Mouse (Mus musculus): ENCODE results near the gene Oas1a. TPM values are rescaled to one million over a fixed set of nuclear protein-coding genes. Genes with fewer than 3 reads are reported as not detected.
"Not testable (repeated sequence)": the region's sequence is repeated elsewhere in the genome, so short reads cannot be mapped to it uniquely, and the experiment has no call there.

The Oas1a gene
- not detected in 2 replicates for polyA plus RNA-seq (2012)

DNA sequence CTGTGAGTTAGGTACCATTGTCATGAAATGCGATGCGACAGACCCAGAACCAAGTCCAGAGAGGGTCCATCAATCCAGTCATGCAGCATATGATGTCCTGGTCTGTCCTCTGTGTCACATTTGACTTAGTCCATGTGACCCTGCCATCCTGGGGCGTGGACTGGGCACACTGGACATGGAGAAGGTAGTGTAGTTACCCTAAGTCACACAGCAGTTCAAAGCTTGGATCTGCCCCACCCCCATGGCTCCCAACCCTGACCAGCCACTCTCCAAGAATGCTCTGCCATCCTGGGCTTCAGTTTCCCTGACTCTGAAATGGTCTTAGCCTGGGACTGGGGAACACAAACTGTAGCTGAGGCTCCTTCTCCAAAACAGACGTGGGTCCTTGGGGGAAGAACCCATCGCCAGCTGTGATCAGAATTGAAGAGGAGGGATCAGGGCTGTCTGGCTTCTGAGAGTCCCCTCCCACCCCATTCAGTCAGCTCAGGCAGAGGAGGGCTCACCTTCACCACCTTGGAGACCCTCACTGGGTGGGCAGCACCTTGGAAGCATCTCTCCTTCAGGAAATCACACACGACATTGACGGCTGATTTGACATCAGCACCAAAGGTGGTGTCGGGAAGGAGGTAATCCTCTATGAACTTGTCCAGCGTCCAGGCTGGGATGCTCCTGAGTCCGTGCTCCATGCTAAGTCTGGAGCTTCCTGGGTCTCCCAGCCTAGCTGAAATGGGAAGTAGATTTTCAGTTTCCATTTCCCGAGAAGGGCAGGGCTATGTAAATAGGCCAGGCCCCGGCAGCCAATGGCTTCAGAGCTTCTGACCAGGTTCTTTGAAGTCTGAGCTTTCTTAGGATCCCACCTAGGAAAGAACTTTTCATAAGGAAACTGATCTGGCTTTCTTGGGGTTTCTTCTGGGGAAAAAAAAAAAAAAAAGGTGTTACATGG lies at the start of gene Oas1a:
Oas1a (minus strand) TSS at position 731 of the 943 bp plus-strand sequence.
- H3K9me3 ChIP-seq (ENCODE audit: control insufficient read depth, low read length); H3K36me3 ChIP-seq (ENCODE audit: control insufficient read depth); H3K4me3 ChIP-seq (replicated peaks); H3K4me1 ChIP-seq (ENCODE audit: control insufficient read depth); H3K27me3 ChIP-seq (ENCODE audit: control insufficient read depth): not testable (repeated sequence)

DNA sequence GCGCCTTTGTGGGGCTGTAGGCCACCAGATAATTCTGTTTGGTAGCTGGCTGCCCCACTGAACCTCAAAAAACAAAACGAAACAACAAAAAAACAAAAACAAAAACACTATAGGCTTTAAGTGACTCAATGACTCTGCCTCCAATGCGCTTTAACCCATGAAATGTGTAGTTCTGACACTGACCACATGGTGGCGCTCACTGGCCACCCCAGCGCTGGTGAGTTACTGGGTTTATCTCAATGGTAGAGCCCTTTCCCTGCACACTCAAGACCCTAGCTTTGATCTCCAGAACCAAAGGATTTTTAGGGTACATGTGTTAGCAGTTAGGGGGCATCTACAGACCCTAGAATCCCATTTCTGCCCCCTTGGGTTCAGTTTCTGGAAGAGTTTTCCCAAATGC lies 46.7 kb upstream of the Oas1a start:
- no peak for TF ChIP-seq TAL1 (IDR thresholded peaks at IDR 0.05; ENCODE audit: low read length)
- no peak for TF ChIP-seq GATA1 (IDR thresholded peaks at IDR 0.05; ENCODE audit: low read length)
- no peaks in the 10 kb centered on the region for H3K4me1 ChIP-seq (ENCODE audit: control insufficient read depth)
- H3K9me3 ChIP-seq (ENCODE audit: control insufficient read depth, low read length): no peaks in the 10 kb centered on the region
- H3K4me3 ChIP-seq (replicated peaks): no peak overlapping the region
- no peaks in the 10 kb centered on the region for H3K27me3 ChIP-seq (ENCODE audit: control insufficient read depth)
- no peaks in the 10 kb centered on the region for H3K36me3 ChIP-seq (ENCODE audit: control insufficient read depth)

DNA sequence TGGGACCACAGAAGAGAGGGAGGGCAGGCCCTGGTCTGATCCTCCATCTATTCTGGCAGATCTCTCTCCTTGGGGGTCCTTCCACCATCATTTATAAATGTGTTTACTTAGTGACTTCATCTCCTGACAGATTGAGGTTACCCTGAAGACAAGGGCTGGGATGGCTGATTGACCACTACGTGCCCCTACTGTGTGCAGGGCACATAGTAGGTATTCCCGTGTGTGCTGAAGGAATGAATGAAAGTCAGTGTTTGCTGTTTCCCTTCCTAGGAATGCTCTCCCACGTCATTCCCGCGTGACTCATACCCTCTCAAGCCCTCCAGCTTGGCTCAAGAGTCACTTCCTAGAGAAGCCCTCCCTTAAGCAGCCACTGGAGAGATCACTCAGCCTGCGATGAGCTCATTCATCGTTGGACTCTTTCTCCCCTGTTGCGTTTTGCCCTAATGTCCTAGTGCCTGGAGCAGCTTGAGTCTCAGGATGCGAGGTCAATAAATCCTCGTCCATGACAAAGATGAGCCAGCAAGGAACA lies 45.0 kb upstream of the Oas1a start:
- no peaks in the 10 kb centered on the region for H3K36me3 ChIP-seq (ENCODE audit: control insufficient read depth)
- no peaks in the 10 kb centered on the region for H3K4me1 ChIP-seq (ENCODE audit: control insufficient read depth)
- TF ChIP-seq GATA1 (IDR thresholded peaks at IDR 0.05; ENCODE audit: low read length): no peak
- TF ChIP-seq TAL1 (IDR thresholded peaks at IDR 0.05; ENCODE audit: low read length): no peak
- H3K27me3 ChIP-seq (ENCODE audit: control insufficient read depth): no peaks in the 10 kb centered on the region
- H3K4me3 ChIP-seq (replicated peaks): no peak overlapping the region
- H3K9me3 ChIP-seq (ENCODE audit: control insufficient read depth, low read length): no peaks in the 10 kb centered on the region

DNA sequence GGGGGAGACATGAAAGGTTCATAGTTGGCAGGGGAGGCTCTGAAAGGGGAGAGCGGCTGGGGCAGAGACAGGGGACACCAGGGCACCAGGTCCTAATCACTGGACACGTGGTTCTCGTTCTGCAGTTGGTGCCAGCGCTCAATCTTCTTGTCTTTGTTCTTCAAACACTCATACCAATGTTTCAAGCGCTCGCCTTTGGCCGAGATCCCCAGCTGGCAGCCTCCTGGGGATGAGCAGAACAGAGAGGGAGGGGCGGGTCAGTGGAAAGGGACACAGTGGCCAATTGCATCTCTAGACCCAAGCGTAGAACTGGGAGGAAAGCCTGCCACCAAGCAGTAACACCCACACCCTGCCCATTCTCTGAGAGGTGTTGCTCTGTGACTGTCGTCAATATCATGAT lies 34.8 kb upstream of the Oas1a start:
- H3K4me3 ChIP-seq (replicated peaks): no peak overlapping the region
- no peaks in the 10 kb centered on the region for H3K4me1 ChIP-seq (ENCODE audit: control insufficient read depth)
- no peaks in the 10 kb centered on the region for H3K27me3 ChIP-seq (ENCODE audit: control insufficient read depth)
- no peak for TF ChIP-seq TAL1 (IDR thresholded peaks at IDR 0.05; ENCODE audit: low read length)
- no peak for TF ChIP-seq GATA1 (IDR thresholded peaks at IDR 0.05; ENCODE audit: low read length)
- H3K9me3 ChIP-seq (ENCODE audit: control insufficient read depth, low read length): no peaks in the 10 kb centered on the region
- H3K36me3 ChIP-seq (ENCODE audit: control insufficient read depth): no peaks in the 10 kb centered on the region

DNA sequence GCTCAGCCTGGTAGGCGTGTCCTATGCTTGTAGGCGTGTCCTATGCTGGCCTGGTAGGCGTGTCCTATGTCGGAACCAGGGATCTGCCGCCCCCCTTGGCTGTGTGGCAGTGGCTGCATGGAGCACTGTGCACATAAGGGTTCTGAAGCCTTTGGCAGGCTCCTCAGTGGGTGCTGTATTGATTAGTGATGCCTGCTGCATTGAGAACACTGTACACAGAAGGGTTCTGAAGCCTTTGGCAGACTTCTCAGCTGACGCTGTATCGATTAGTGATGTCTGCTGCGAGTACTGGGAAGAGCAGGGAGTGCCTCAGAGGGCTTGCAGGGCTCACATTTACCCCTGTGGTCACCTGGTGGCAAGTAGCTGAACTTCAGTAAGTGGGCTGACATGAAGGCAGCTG lies 31.3 kb upstream of the Oas1a start:
- TF ChIP-seq GATA1 (IDR thresholded peaks at IDR 0.05; ENCODE audit: low read length) (no peak), TAL1 (IDR thresholded peaks at IDR 0.05; ENCODE audit: low read length) (no peak)
- Histone ChIP-seq H3K36me3 (ENCODE audit: control insufficient read depth) (no peaks in the 10 kb centered on the region), H3K27me3 (ENCODE audit: control insufficient read depth) (no peaks in the 10 kb centered on the region), H3K4me3 (replicated peaks) (no peak overlapping the region), H3K9me3 (ENCODE audit: control insufficient read depth, low read length) (no peaks in the 10 kb centered on the region), H3K4me1 (ENCODE audit: control insufficient read depth) (no peaks in the 10 kb centered on the region)

DNA sequence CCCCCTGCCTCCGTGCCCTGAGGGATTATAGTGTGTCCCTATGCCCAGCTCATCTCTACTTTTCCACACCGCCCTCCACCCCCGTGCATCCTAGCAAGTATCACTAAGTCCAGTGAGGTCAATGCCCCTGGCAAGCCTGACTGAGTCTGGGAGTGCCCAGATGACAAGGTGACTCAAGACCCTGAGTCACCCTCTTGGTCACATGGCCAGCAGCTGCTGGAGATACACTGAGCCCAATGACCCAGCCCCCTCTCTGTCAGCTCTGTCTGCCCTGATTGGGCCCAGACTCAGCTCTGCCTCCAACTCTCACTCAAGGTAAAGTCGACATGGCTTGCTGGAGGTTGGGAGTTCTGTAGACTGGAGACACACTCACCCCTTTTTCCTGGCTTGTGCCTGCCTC lies 30.5 kb upstream of the Oas1a start:
- Histone ChIP-seq H3K4me1 (ENCODE audit: control insufficient read depth) (no peaks in the 10 kb centered on the region), H3K4me3 (replicated peaks) (no peak overlapping the region), H3K36me3 (ENCODE audit: control insufficient read depth) (no peaks in the 10 kb centered on the region), H3K27me3 (ENCODE audit: control insufficient read depth) (no peaks in the 10 kb centered on the region), H3K9me3 (ENCODE audit: control insufficient read depth, low read length) (no peaks in the 10 kb centered on the region)
- TF ChIP-seq GATA1 (IDR thresholded peaks at IDR 0.05; ENCODE audit: low read length) (no peak), TAL1 (IDR thresholded peaks at IDR 0.05; ENCODE audit: low read length) (no peak)

DNA sequence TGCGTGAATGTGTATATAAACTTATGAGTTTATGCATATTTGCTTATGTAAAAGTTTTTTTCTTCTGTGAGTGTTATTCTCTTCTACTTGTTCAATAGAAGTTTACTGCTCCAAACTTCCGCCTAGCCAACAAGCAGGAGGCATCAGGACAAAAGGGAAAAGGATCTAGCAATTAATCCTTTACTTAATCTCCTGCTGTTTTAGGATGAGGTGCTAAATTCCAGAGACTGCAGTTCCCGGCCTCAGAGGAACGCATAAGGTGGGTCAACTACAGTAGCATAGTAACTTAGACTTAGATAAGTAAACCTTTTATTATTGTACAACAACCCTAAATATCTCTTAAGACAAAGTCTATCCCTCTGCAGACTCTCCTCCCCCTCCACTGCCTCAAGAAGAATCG lies 26.6 kb upstream of the Oas1a start:
- Histone ChIP-seq H3K27me3 (ENCODE audit: control insufficient read depth) (no peaks in the 10 kb centered on the region), H3K4me1 (ENCODE audit: control insufficient read depth) (no peaks in the 10 kb centered on the region), H3K4me3 (replicated peaks) (no peak overlapping the region), H3K36me3 (ENCODE audit: control insufficient read depth) (no peaks in the 10 kb centered on the region), H3K9me3 (ENCODE audit: control insufficient read depth, low read length) (no peaks in the 10 kb centered on the region; the same call in 1 of the 2 replicates)
- TF ChIP-seq TAL1 (IDR thresholded peaks at IDR 0.05; ENCODE audit: low read length): no peak
- TF ChIP-seq GATA1 (IDR thresholded peaks at IDR 0.05; ENCODE audit: low read length): no peak

DNA sequence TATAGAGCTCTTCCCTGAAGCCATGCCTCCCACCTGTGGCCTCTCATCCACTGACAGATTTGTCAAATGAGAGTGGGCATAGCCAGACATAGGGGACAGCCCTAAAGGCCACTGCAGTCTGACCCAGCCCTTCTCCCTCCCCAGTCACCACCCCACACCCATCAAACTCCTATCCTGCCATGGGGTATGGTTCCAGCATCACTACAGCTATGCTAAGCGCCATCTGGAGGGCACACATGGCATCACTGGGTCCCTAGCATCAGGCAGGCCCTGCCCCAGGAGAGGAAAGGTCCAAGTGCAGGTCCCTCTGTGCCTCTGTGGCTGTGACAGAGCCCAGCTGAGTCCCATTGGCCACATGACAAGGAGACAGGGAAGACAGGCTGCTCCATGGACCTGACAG lies 19.7 kb upstream of the Oas1a start:
- TF ChIP-seq TAL1 (IDR thresholded peaks at IDR 0.05; ENCODE audit: low read length): no peak
- TF ChIP-seq GATA1 (IDR thresholded peaks at IDR 0.05; ENCODE audit: low read length): no peak
- no peak overlapping the region for H3K4me3 ChIP-seq (replicated peaks)

DNA sequence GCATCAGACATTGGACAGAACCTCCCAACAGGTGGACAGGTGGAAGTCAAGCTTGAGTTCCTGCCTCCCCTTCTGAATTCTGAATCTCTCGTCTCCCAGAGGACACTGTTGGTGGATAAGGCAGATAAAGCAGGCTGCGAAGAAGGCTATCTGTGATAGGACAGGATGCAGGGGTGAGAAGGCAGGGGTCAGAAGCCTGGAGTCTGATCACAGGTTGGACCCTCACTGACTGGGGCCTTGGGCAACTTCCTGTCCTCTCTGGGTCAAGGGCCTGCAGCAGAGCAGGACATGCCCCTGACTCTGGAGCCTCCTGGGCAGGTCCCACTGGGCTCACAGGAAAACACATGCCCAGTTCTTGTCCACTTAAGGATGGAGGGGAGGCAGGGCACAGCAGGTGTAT lies 19.0 kb upstream of the Oas1a start:
- H3K27me3 ChIP-seq (ENCODE audit: control insufficient read depth); H3K4me3 ChIP-seq (replicated peaks); H3K9me3 ChIP-seq (ENCODE audit: control insufficient read depth, low read length); H3K36me3 ChIP-seq (ENCODE audit: control insufficient read depth); H3K4me1 ChIP-seq (ENCODE audit: control insufficient read depth): not testable (repeated sequence)

More for the DNA sequence above, 19.7 kb upstream of the Oas1a start:
- H3K4me1 ChIP-seq (ENCODE audit: control insufficient read depth): no peaks in the 10 kb centered on the region
- no peaks in the 10 kb centered on the region for H3K36me3 ChIP-seq (ENCODE audit: control insufficient read depth)
- H3K9me3 ChIP-seq (ENCODE audit: control insufficient read depth, low read length): no peaks in the 10 kb centered on the region; the same call in 1 of the 2 replicates
- H3K27me3 ChIP-seq (ENCODE audit: control insufficient read depth): no peaks in the 10 kb centered on the region

DNA sequence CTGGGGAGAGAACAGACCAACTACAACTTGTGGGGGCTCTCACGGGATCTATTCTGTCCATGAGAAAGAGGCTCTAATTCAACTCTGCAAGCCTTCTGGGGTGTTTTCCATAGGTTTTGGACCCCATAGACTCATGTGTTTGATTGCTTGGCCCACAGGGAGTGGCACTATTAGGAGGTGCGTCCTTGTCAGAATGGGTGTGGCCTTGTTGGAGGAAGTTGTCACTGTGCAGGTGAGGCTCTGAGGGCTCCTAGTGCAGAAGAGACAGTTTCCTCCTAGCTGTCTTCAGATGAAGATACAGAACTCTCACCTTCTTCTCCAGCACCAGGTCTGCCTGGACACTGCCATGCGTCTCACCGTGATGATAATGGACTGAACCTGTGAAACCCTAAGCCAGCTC lies 17.2 kb upstream of the Oas1a start:
- H3K27me3 ChIP-seq (ENCODE audit: control insufficient read depth); H3K9me3 ChIP-seq (ENCODE audit: control insufficient read depth, low read length); H3K4me3 ChIP-seq (replicated peaks); H3K36me3 ChIP-seq (ENCODE audit: control insufficient read depth); H3K4me1 ChIP-seq (ENCODE audit: control insufficient read depth): not testable (repeated sequence)

Measured in erythroblast, embryonic 14.5 days (primary cell).